Mouse (Mus musculus) embryonic facial prominence, embryonic 14.5 days (tissue): ENCODE results near the gene Angel1. TPM values are rescaled to one million over a fixed set of nuclear protein-coding genes. Genes with fewer than 3 reads are reported as not detected.

Source experiments
- ATAC-seq: fragments of 200-750 bp; cut with Nextera tagmentation; 2 replicates; pipeline ENCODE4 v1.8.0; 2017; ENCODE audit warnings: low read depth, moderate number of reproducible peaks, moderate TSS enrichment
- DNase-seq: peaks from one replicate; pipeline ENCODE4 v3.0.0-alpha.2; 2015; ENCODE audit warnings: low spot score
- H3K27ac ChIP-seq: fragments of 300-500 bp; sonication (generic); replicated peaks from 2 replicates; pipeline ENCODE4 v1.5.1; 2014; ENCODE audit warnings: low read depth, mild to moderate bottlenecking, low read length, moderate library complexity
- H3K27me3 ChIP-seq: fragments of 300-500 bp; sonication (generic); replicated peaks from 2 replicates; pipeline ENCODE4 v1.6.1; 2014; ENCODE audit warnings: low read length; ENCODE audit not compliant: control insufficient read depth, insufficient read depth
- H3K36me3 ChIP-seq: fragments of 300-500 bp; sonication (generic); 2 replicates; pipeline ENCODE4 v1.6.1; 2014; ENCODE audit warnings: low read length, mixed read lengths; ENCODE audit not compliant: control insufficient read depth, insufficient read depth
- H3K4me1 ChIP-seq: fragments of 300-500 bp; sonication (generic); 2 replicates; pipeline ENCODE4 v1.6.1; 2014; ENCODE audit warnings: antibody characterized with exemption, low read length; ENCODE audit not compliant: control insufficient read depth, insufficient read depth
- H3K4me2 ChIP-seq: fragments of 300-500 bp; sonication (generic); 2 replicates; pipeline ENCODE4 v1.6.1; 2014; ENCODE audit warnings: low read depth, mild to moderate bottlenecking, low read length, moderate library complexity, mixed read lengths
- H3K4me3 ChIP-seq: fragments of 300-500 bp; sonication (generic); 2 replicates; pipeline ENCODE4 v1.5.1; 2014; ENCODE audit warnings: low read depth, mild to moderate bottlenecking, low read length
- H3K9ac ChIP-seq: fragments of 300-500 bp; sonication (generic); 2 replicates; pipeline ENCODE4 v1.6.1; 2014; ENCODE audit warnings: low read depth, mild to moderate bottlenecking, low read length, moderate library complexity, mixed read lengths
- H3K9me3 ChIP-seq: fragments of 300-500 bp; sonication (generic); 2 replicates; pipeline ENCODE4 v1.6.1; 2016; ENCODE audit warnings: low read length; ENCODE audit not compliant: control insufficient read depth
- WGBS: fragments of 180-500 bp; shearing (Covaris S2); extraction: QIAGEN DNeasy Blood & Tissue Kit; methylation state at CpG from one replicate; pipeline ENCODE4 v1.1.7; 2014; 5-methylcytosine and 5-hydroxymethylcytosine counted together
- polyA plus RNA-seq: library from polyadenylated mRNA; unstranded; fragments of >200 nt; fragmentation: Nextera tagmentation; extraction: Ambion mirVana; gene quantifications from 2 replicates; pipeline ENCODE4 v1.2.1, GENCODE M21; 2014

Angel1 gene
- polyA plus RNA-seq, 1 experiment from 2014 or later, result 12.9 TPM

- Histone ChIP-seq H3K4me1 (peaks cover 3% of the 10 kb centered on the region; the same call in 1 of the 2 replicates), H3K9ac (no peak overlapping the region), H3K4me2 (no peak overlapping the region), H3K27ac (peak overlapping the region; percentile 28), H3K4me3 (no peak overlapping the region), H3K36me3 (peaks cover 11% of the 10 kb centered on the region), H3K27me3 (no peaks in the 10 kb centered on the region), H3K9me3 (no peaks in the 10 kb centered on the region)
- ATAC-seq, result no peak
- 69% methylated on average over 4 of the region's 4 CpGs for WGBS
- no peak for DNase-seq
Observed at GRCm38 (mm10) chr12:86687971-86688573, 38.2 kb downstream of the Angel1 start.

DNA sequence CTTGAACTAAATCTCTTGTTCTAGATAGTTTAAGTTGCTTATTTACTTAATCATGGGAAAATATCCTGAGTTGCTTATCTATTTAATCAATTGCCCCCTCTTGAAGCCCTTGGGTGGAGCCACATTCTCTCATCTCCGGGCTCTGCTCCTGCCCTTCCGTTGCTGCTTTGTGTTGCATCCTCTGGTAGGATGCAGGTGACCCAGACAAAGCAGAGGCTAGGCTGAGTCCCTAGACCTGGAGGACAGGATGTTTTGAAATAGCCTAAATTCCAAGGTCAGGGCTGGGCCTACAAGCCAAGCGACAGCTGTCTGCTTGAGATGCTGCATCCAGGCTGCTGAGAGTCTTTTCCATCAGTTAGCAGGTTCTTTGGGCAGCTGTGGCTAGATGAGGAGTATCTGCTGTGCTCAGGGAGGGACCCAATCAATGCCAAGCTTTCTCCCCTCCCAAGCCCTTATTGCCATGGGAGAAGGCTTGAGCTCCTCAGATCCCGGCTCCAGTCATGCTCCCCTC, 38.8 kb downstream of the Angel1 start:
- Histone ChIP-seq H3K27me3 (no peaks in the 10 kb centered on the region), H3K4me2 (no peak overlapping the region), H3K27ac (no peak overlapping the region), H3K4me1 (peaks cover 3% of the 10 kb centered on the region; the same call in 1 of the 2 replicates), H3K9ac (no peak overlapping the region), H3K4me3 (no peak overlapping the region), H3K36me3 (peaks cover 11% of the 10 kb centered on the region), H3K9me3 (no peaks in the 10 kb centered on the region)
- ATAC-seq (no peak), DNase-seq (no peak)
- 83% methylated on average over 4 of the region's 4 CpGs for WGBS

DNA sequence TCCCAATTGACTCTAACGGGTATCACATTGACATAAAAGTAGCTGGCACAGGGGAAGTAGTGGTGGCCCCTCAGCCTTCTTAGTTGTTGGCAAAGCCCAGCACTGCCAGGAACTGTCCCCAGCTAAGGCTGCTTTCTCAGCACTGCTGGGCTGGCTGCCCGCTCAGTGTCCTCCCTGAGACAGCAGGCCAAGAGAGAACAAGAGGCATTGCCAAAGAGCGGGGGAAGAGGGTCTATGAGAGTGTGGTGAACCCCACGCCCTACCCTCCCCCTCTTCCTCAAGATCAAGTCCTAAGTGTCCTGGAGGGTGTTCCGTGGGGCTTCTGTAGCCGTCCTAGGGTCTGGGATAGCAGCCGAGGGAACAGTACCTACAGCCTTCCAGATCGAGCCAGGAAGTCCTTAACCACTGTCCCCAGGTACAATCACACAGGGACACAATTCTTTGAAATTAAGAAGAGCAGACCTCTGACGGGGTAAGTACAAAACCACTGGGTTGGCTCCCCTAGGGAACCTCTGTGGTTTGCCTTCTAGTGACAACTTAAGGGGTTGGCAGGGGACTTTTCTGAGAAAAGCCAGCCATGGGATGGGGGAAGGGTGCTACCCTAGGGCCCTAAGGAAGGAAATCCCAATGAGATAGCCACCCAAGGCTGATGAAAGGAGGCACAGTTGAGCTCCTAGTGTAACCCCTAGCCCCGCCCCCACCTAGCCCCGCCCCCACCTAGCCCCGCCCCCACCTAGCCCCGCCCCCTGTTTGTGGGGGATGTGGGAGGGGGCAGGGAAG, 39.5 kb downstream of the Angel1 start:
- H3K27ac ChIP-seq, result no peak overlapping the region
- peaks cover 11% of the 10 kb centered on the region for H3K36me3 ChIP-seq
- H3K4me1 ChIP-seq, result peaks cover 3% of the 10 kb centered on the region; the same call in 1 of the 2 replicates
- DNase-seq, result no peak
- no peaks in the 10 kb centered on the region for H3K9me3 ChIP-seq
- ATAC-seq, result no peak
- no peak overlapping the region for H3K4me3 ChIP-seq
- H3K4me2 ChIP-seq, result no peak overlapping the region
- H3K9ac ChIP-seq, result no peak overlapping the region
- H3K27me3 ChIP-seq, result no peaks in the 10 kb centered on the region
- WGBS, result 71% methylated on average over 10 of the region's 13 CpGs

DNA sequence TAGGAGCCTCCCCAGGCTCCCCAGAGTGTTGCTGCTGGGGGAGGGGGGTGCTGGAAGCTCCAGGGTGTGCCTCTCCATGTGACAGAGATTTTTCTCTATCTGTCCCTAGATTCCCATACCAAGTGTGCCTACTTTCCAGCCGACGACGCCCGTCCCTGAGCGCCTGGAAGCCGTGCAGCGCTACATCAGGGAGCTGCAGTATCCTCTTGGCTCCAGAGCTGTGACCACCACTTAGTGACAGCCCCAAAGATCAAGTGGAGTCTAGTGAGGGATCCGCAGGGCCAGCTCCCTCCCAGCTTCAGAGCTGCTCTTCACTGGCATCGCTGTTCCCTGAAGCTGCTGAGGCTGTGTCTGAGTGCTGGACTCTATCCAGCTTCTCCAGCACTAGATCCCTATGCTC, 41.0 kb downstream of the Angel1 start:
- H3K4me3 ChIP-seq, result no peak overlapping the region
- H3K27me3 ChIP-seq, result no peaks in the 10 kb centered on the region
- peaks cover 11% of the 10 kb centered on the region for H3K36me3 ChIP-seq
- H3K4me1 ChIP-seq, result peaks cover 8% of the 10 kb centered on the region
- H3K4me2 ChIP-seq, result no peak overlapping the region
- H3K27ac ChIP-seq, result no peak overlapping the region
- DNase-seq, result no peak
- no peaks in the 10 kb centered on the region for H3K9me3 ChIP-seq
- WGBS, result 84% methylated on average over 9 of the region's 9 CpGs
- no peak for ATAC-seq
- no peak overlapping the region for H3K9ac ChIP-seq

- Histone ChIP-seq H3K27ac (no peak overlapping the region), H3K4me3 (no peak overlapping the region), H3K9ac (no peak overlapping the region), H3K4me1 (peaks cover 14% of the 10 kb centered on the region), H3K9me3 (no peaks in the 10 kb centered on the region), H3K36me3 (peaks cover 7% of the 10 kb centered on the region), H3K27me3 (no peaks in the 10 kb centered on the region), H3K4me2 (no peak overlapping the region)
- ATAC-seq (no peak), DNase-seq (no peak)
- WGBS, result 72% methylated on average over 7 of the region's 7 CpGs
Observed at GRCm38 (mm10) chr12:86683698-86684097, 42.6 kb downstream of the Angel1 start.

GRCm38 (mm10) chr12:86682178-86682577, 44.1 kb downstream of the Angel1 start:
- Histone ChIP-seq H3K4me1 (peaks cover 14% of the 10 kb centered on the region), H3K9ac (no peak overlapping the region), H3K36me3 (no peaks in the 10 kb centered on the region), H3K4me2 (no peak overlapping the region), H3K27ac (no peak overlapping the region), H3K9me3 (no peaks in the 10 kb centered on the region), H3K4me3 (no peak overlapping the region), H3K27me3 (no peaks in the 10 kb centered on the region)
- ATAC-seq (no peak), DNase-seq (no peak)
- 80% methylated on average over 8 of the region's 8 CpGs for WGBS

GRCm38 (mm10) chr12:86681626-86682025, 44.6 kb downstream of the Angel1 start:
- no peaks in the 10 kb centered on the region for H3K36me3 ChIP-seq
- H3K27me3 ChIP-seq, result no peaks in the 10 kb centered on the region
- no peak overlapping the region for H3K9ac ChIP-seq
- H3K27ac ChIP-seq, result no peak overlapping the region
- peak overlapping the region; percentile 24 for H3K4me2 ChIP-seq
- H3K9me3 ChIP-seq, result no peaks in the 10 kb centered on the region
- WGBS, result 84% methylated on average over 9 of the region's 9 CpGs
- H3K4me3 ChIP-seq, result no peak overlapping the region; the same call in 1 of the 2 replicates
- DNase-seq (no peak), ATAC-seq (no peak)
- peaks cover 14% of the 10 kb centered on the region for H3K4me1 ChIP-seq

- Histone ChIP-seq H3K4me3 (peak overlapping the region; percentile 81), H3K36me3 (no peaks in the 10 kb centered on the region), H3K9ac (peak overlapping the region; percentile 82), H3K27me3 (no peaks in the 10 kb centered on the region), H3K4me2 (peak overlapping the region; percentile 98), H3K9me3 (no peaks in the 10 kb centered on the region), H3K27ac (peak overlapping the region; percentile 88), H3K4me1 (peaks cover 14% of the 10 kb centered on the region)
- 39% methylated on average over 11 of the region's 11 CpGs for WGBS
- DNase-seq, result no peak
- ATAC-seq, result no peak
Observed at GRCm38 (mm10) chr12:86680591-86681193, 45.6 kb downstream of the Angel1 start.
